Mouse (Mus musculus) erythroblast, embryonic 14.5 days (primary cell): ENCODE measurements around the gene Minos1.

Experiments used
- GATA1 ChIP-seq: IDR thresholded peaks from 2 replicates; pipeline ENCODE4 v1.6.1; 2012; ENCODE audit warnings: low read length, inconsistent platforms, mixed read lengths
- TAL1 ChIP-seq: IDR thresholded peaks from 3 replicates; pipeline ENCODE4 v1.6.1; 2012; ENCODE audit warnings: low read length, inconsistent platforms, mixed read lengths

- TF ChIP-seq GATA1 (no peak), TAL1 (no peak)
Measured at GRCm38 (mm10) chr4:139088982-139089671, 41.8 kb downstream of the Minos1 start.
